ENCODE assay signal across 8 mouse cellular contexts in genomic region chr11:60810046-60810965, GRCm38 (mm10). TPM values are rescaled to one million over a fixed set of nuclear protein-coding genes. Genes with fewer than 3 reads are reported as not detected.
DNase-seq lines count a peak whose midpoint lies in the region; ATAC-seq and TF ChIP-seq lines count a peak whose summit lies in the region.

No protein-coding gene starts in this region.

- H3K4me2 ChIP-seq in kidney, embryonic 15.5 days, result peak overlapping the region; percentile 90
- H3K4me2 ChIP-seq in myocyte (ENCODE audit: low read depth), result peak overlapping the region; percentile 99

- no peaks in the 10 kb centered on the region for H3K79me2 ChIP-seq in myocyte (ENCODE audit: control insufficient read depth, insufficient read depth)

- H3K27me3 ChIP-seq in kidney, embryonic 15.5 days, result no peaks in the 10 kb centered on the region
- no peaks in the 10 kb centered on the region for H3K27me3 ChIP-seq in myocyte (ENCODE audit: control insufficient read depth, insufficient read depth, insufficient read length)

- peak; percentile 15 for DNase-seq in retina, embryonic 14.5 days (ENCODE audit: low spot score)
- no peak for DNase-seq in retina, postnatal 1 day
- DNase-seq in fat pad, adult 2 months (ENCODE audit: extremely low read depth, low read depth, low spot score), result peak; percentile 63
- DNase-seq in gastrocnemius, postnatal 14 days, result no peak

- no peak for TF ChIP-seq POLR2A in myocyte (IDR thresholded peaks at IDR 0.05; ENCODE audit: insufficient read length, low read depth)

- no peak overlapping the region for H3ac ChIP-seq in myocyte (ENCODE audit: control insufficient read depth, insufficient read length)

- H3K4me1 ChIP-seq in kidney, embryonic 15.5 days, result peaks cover 33% of the 10 kb centered on the region

- no peaks in the 10 kb centered on the region for H3K9me3 ChIP-seq in kidney, embryonic 15.5 days (replicated peaks)

- intact Hi-C loops in gastrocnemius, postnatal 14 days (cut with DNase I; ENCODE audit: low total_unique reads), result no loop called here

- peak overlapping the region; percentile 59 for H3K4me3 ChIP-seq in kidney, embryonic 15.5 days (replicated peaks)
- peak overlapping the region; percentile 46 for H3K4me3 ChIP-seq in myocyte

- WGBS in kidney, embryonic 15.5 days, result 10% methylated on average over 14 of the region's 14 CpGs

- peak; percentile 13 for ATAC-seq in kidney, embryonic 15.5 days (replicated peaks; ENCODE audit: low FRiP score)
- ATAC-seq in erythroid progenitor cell, adult 5-6 weeks (replicated peaks; ENCODE audit: low FRiP score, poor library complexity, severe bottlenecking), result no peak
- no peak for ATAC-seq in megakaryocyte progenitor cell, adult 5-6 weeks (replicated peaks; ENCODE audit: poor library complexity)

- peak overlapping the region; percentile 48 for H3K9ac ChIP-seq in kidney, embryonic 15.5 days

- 0 out of 2 replicates have a peak, but pooled peaks cover 3% of the 10 kb centered on the region for H3K36me3 ChIP-seq in kidney, embryonic 15.5 days
- H3K36me3 ChIP-seq in myocyte (ENCODE audit: control insufficient read depth, insufficient read depth), result no peaks in the 10 kb centered on the region

- peak overlapping the region; percentile 72 for H3K27ac ChIP-seq in kidney, embryonic 15.5 days

TF ChIP-seq in myocyte, 11 proteins besides CTCF, POLR2A, EP300 and RAD21:
- TF ChIP-seq USF1 (IDR thresholded peaks at IDR 0.05; ENCODE audit: low read depth), result no peak

RNA-seq across cellular contexts. Expression of gene Shmt1, which starts 1.2 kb away (rescaled TPM):
- 72.5 and 79.3 TPM in 2 replicates for polyA plus RNA-seq in kidney, embryonic 15.5 days (2015; fragmentation: Nextera tagmentation; extraction: Ambion mirVana)
- 6.6 TPM for polyA plus RNA-seq in myocyte (2012; fragmentation: generic; extraction: Trizol)
- 4.6 TPM in 1 of 2 replicates, not detected in the other for total RNA-seq in erythroid progenitor cell, adult 5-6 weeks (2015; ENCODE audit: low replicate concordance)
- 7.6 and 9.6 TPM in 2 replicates for total RNA-seq in erythroid progenitor cell, adult 5-6 weeks (2017; ENCODE audit: low replicate concordance)
- total RNA-seq in gastrocnemius, postnatal 14 days (2021), result 10 to 100 TPM; 19.3 to 21.3 TPM
- 36.8 and 39.8 TPM in 2 replicates for total RNA-seq in megakaryocyte progenitor cell, adult 5-6 weeks (2015)
- total RNA-seq in megakaryocyte progenitor cell, adult 5-6 weeks (2017), result 106 and 129 TPM in 2 replicates

RNA-seq across cellular contexts. Expression of gene Dhrs7b, which starts 20.1 kb away (rescaled TPM):
- polyA plus RNA-seq in kidney, embryonic 15.5 days (2015; fragmentation: Nextera tagmentation; extraction: Ambion mirVana), result 36.0 and 38.2 TPM in 2 replicates
- 51.2 TPM for polyA plus RNA-seq in myocyte (2012; fragmentation: generic; extraction: Trizol)
- 1.1 and 14.3 TPM in 2 replicates for total RNA-seq in erythroid progenitor cell, adult 5-6 weeks (2015; ENCODE audit: low replicate concordance)
- 2.4 and 6.5 TPM in 2 replicates for total RNA-seq in erythroid progenitor cell, adult 5-6 weeks (2017; ENCODE audit: low replicate concordance)
- 10 to 100 TPM; 16.9 to 19.9 TPM for total RNA-seq in gastrocnemius, postnatal 14 days (2021)
- 14.4 and 15.3 TPM in 2 replicates for total RNA-seq in megakaryocyte progenitor cell, adult 5-6 weeks (2015)
- 14.2 and 19.3 TPM in 2 replicates for total RNA-seq in megakaryocyte progenitor cell, adult 5-6 weeks (2017)

RNA-seq across cellular contexts. Expression of gene Smcr8, which starts 33.0 kb away (rescaled TPM):
- 6.3 and 6.8 TPM in 2 replicates for polyA plus RNA-seq in kidney, embryonic 15.5 days (2015; fragmentation: Nextera tagmentation; extraction: Ambion mirVana)
- 9.2 TPM for polyA plus RNA-seq in myocyte (2012; fragmentation: generic; extraction: Trizol)
- total RNA-seq in erythroid progenitor cell, adult 5-6 weeks (2015; ENCODE audit: low replicate concordance), result 13.0 and 24.1 TPM in 2 replicates
- 12.9 and 13.9 TPM in 2 replicates for total RNA-seq in erythroid progenitor cell, adult 5-6 weeks (2017; ENCODE audit: low replicate concordance)
- 10 to 100 TPM; 11.2 to 16.7 TPM for total RNA-seq in gastrocnemius, postnatal 14 days (2021)
- 31.5 and 36.2 TPM in 2 replicates for total RNA-seq in megakaryocyte progenitor cell, adult 5-6 weeks (2015)
- 12.7 and 16.3 TPM in 2 replicates for total RNA-seq in megakaryocyte progenitor cell, adult 5-6 weeks (2017)

RNA-seq across cellular contexts. Expression of gene Top3a, which starts 33.1 kb away (rescaled TPM):
- 17.3 TPM in 2 replicates for polyA plus RNA-seq in kidney, embryonic 15.5 days (2015; fragmentation: Nextera tagmentation; extraction: Ambion mirVana)
- polyA plus RNA-seq in myocyte (2012; fragmentation: generic; extraction: Trizol), result 5.7 TPM
- 8.4 and 10.8 TPM in 2 replicates for total RNA-seq in erythroid progenitor cell, adult 5-6 weeks (2015; ENCODE audit: low replicate concordance)
- total RNA-seq in erythroid progenitor cell, adult 5-6 weeks (2017; ENCODE audit: low replicate concordance), result 8.5 and 15.1 TPM in 2 replicates
- 1 to 10 TPM; 3.8 to 4.5 TPM for total RNA-seq in gastrocnemius, postnatal 14 days (2021)
- total RNA-seq in megakaryocyte progenitor cell, adult 5-6 weeks (2015), result 9.8 and 13.4 TPM in 2 replicates
- total RNA-seq in megakaryocyte progenitor cell, adult 5-6 weeks (2017), result 21.2 and 23.0 TPM in 2 replicates

Comparison
In these comparisons a context has a peak if more than half of its experiments do, and no peak if none do; other contexts are left out.
1. DNase-seq: peak in retina, embryonic 14.5 days (single experiment) and fat pad, adult 2 months (single experiment); none in retina, postnatal 1 day (single experiment) and gastrocnemius, postnatal 14 days (single experiment).